Mouse (Mus musculus) adrenal gland, postnatal 14 days (tissue): ENCODE results near the gene Gm44502. TPM values are rescaled to one million over a fixed set of nuclear protein-coding genes. Genes with fewer than 3 reads are reported as not detected.

Source experiments
- DNase-seq: peaks from one replicate; pipeline ENCODE4 v3.0.0; 2021; ENCODE audit warnings: mixed read lengths
- long read RNA-seq, 2 experiments: library from polyadenylated mRNA; stranded (forward); transcript quantifications; one replicate each; pipeline ENCODE4 v2.0.0; 2021
- total RNA-seq: library from RNA; stranded (reverse); gene quantifications from 2 replicates; pipeline ENCODE4 v1.2.3, GENCODE M21; 2021

Gm44502 gene
- 11.0 and 11.5 TPM in 2 replicates for total RNA-seq
- long read RNA-seq, experiment 1, partial matches to known transcripts: 0 of 1 reads
- long read RNA-seq, experiment 1, other reads (novel, unspliced or antisense): 1 of 1 reads
- long read RNA-seq, experiment 2, partial matches to known transcripts: 1 of 4 reads
- long read RNA-seq, experiment 2, other reads (novel, unspliced or antisense): 3 of 4 reads

DNA sequence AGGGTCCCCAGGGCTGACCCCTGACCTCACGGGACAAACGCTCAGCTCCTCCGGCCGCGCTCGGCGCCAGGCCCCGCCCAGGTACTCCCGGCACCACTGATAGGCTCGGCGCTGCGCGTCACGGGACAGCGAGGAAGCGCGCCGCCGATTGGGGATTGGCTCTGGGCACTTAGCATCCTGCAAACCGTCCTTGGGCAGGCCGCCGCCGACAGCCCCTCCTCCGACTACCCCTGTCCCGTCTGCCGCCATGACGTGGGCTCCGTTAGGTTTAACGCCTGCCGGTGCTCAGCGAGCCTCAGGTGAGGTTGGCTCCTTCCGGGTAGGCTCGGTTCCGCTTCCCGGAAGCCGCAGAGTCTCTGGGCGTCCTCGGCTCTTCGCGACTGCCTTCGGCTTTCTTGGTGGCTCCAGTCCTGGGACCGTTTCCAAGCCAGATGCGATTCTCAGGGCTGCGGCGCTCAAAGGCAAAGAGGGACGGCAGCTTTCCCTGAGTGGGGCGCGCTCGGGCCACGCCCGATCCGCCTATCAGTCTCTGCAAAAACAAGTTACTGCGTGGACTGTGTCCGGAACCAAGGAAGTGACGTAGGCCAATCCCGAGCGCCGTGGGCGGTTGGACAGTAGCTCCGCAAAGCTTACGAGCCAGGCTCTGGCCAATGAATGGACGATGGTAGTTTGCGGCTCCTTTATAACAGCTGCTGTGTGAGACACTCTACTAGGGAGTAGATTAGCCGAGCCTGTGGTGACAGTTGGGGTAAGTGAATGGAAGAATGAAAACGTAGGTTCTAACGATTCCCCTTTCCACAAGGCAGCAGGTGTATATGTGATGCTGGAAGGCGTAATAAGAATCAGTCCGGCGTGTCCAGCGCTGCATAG, at the start of gene Gm44502, which contains the start of the genes C730034F03Rik and Chkb:
Gm44502 (minus strand) TSS at position 345 of the 870 bp plus-strand sequence.
C730034F03Rik (plus strand) TSS at position 238 of the 870 bp plus-strand sequence.
Chkb (minus strand) TSS at position 557 of the 870 bp plus-strand sequence.
- DNase-seq: peak; percentile 97

DNA sequence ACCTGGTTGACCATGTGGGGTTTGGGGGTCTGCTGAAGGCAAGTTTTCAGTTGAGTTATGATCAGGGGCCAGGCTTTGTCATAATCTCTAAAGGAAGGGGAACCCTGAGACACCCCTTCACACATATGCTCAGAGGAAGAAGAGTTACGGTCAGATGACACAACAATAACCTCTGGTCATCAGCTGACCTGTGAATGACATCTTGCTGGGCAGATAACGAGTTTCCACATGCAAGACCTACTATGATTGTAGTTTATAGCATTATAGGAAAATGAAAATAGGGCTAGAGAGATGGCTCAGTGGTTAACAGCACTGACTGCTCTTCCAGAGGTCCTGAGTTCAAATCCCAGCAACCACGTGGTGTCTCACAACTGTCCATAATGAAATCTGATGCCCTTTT, 49.1 kb upstream of the Gm44502 start:
- DNase-seq: no peak

DNA sequence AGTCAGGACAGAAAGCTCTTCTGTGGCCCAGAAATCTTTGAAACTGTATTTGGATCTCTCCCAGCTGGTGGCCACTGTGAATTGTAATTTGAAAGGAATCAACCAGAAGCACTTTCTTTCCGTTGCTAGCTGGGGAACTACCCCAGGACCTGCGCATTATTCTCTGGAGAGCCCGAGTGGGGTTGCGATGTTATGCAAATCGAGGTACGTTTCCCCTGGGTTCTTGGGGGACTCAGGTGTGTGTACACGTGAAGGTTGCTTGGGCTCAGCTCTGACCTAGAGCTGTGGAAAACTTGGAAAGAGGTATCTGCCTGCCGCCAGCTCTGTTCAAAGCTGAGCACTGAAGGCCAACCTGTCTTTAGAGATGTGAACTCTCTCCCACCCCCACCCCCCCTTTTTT, 48.3 kb upstream of the Gm44502 start:
- no peak for DNase-seq

DNA sequence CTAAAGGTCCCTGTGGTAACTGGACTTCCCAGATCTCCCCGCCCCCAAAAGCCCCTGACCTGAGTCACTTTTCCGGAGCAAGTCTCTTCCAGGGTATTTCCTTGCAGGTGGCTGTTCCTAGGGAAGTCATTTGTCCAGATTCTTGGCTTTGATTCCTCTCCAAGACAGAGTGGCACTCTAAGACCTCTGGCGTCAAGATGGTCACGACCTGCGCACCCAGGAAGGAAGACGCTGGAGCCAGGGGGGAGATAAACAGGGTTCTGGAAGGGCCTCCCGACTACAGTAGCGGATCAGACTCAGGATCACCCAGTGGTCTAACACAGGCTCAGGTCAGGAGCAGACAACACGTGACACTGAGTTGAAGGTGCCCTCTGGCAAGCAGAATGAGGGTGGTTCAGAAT, 47.6 kb upstream of the Gm44502 start, which contains the start of gene Arsa:
Arsa (minus strand) TSS at position 335 of the 401 bp plus-strand sequence.
- peak; percentile 60 for DNase-seq

DNA sequence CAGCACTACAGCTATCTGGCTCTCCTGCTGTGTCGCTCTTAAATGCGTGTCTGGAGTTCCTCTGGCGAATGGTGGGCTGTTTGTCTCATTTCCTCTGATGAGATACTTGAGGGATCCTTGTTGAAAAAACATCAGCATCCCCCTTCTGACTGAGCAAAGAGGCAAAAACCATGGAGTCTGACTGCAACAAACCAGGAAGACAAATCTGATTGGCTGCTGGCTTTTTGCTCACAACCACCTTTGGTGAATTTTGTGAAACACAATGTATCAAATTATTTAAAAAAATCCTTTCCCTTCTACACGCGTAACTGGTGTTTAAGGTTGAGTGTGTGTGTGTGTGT, 46.9 kb upstream of the Gm44502 start:
- no peak for DNase-seq

DNA sequence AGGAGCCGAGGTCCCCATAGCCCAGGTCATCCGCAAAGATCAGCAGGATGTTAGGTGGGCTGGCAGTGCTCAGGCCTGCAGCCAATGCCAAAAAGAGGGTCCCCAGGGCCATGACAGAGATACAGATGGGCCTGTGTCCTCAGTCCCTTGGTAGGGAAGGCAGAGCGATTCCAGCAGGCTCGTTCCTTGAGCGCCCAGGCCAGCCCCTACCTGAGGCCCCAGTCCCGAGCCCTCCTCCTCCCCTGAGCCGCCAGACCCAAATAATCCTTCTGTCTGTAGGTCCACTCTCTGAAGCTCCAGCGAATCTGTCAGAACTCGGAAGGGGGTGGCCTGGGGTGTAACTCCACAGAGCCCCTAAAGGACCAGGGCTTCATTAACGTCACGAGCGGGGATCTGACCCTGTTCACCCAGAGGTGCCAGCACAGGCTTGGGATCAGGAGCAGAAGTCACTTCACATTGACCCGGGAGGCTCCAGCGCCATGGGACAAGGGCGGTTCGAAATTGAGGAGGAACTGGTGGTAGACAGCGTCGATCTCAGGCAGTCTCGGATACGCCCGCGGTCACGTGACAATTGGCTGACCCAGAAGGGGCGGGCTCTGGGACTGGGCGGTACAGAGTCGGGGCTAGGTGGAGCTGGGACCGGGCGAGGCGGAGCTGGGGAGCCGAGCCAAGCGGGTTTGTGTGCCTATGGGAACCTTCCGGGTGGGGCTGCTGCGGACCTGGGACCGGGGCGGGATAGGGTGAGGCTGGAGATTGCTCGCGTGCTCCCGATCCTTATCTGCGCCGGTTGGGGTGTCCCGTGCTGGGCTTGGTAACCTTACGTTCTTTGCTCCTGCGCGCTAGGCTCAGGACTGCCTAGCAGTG, 46.3 kb upstream of the Gm44502 start:
- DNase-seq: peak; percentile 98

DNA sequence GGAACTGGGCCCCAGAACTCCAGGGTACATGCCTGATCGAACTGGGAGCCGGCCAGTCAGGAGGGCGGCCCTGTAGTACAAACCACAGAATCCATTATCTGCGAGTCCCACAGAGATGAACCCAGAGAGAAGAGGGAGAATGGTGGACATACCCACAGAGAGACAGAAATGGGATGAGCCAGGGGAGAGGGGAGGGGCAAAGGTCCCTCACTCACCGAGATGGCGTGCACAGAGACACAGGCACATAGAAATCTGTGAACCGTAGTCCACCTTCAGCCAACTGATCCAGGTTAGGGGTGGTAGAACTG, 45.8 kb upstream of the Gm44502 start:
- no peak for DNase-seq

DNA sequence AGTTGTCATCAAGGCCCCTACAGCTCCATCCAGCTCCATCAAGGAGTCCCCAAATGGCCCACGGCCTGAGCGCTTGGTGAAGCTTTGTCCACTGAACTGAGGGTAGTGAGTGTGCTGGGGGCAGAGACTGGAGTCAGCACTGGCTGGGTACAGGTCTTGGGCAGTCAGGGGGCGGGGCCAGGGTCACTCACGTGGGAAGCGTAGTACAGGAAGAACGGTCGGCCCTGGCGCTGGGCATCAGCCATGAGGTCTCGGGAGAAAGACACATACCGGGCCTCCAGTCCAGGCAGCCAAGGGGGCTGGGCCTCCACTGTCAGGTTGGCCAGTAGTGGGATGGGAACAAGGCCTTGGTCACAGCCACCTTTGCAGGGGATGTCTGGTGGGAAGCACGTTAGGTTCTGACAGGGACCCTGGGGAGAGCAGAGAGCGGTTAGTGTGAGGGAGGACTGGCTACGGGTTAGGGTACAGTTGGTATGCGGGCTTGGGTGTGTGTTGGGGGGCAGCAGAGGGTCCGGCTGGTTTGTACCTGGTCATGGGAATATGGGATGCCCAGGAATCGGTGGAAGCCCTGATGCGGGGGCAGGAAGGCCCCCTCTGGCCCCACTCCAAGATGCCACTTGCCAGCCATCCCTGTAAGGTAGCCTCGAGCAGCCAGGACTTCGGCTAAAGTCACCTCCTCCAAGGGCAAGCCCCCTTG, 45.2 kb upstream of the Gm44502 start:
- DNase-seq: no peak

DNA sequence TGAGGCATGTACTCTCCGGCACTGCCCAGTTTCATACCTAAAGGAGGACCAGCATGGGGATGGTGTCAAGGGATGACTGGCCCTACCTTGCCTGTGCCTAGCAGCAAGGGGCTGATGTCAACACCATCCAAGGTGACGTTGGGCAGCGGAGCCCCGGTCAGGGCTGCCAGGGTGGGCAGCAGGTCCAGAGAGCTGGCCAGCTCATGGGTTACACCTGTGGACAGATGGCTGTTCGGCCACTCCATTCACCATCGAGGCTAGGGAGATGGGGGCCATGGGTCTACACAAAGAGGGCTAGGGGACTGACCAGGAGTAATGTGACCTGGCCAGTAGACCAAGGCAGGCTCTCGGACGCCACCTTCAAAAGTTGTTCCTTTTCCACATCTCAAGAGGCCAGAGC, 44.4 kb upstream of the Gm44502 start:
- no peak for DNase-seq

DNA sequence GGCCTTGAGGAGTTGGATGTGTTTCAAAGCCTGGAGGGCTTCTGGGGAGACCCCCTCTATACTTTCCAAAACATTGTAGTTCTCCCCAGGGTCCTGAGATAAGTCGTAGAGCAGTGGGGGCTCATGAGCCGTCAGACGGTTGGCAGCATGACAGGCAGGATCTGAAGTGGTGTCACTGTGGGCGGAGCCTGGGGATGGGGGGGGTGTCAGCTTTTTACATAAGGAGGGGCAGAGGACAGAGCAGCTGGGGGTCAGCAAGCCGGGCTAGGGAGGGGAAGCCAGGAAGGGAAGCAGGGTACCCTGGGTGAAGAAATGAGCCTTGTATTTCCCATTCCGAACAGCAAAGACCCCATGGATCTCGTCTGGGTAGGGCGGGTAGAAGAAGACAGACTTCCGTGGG, 43.9 kb upstream of the Gm44502 start:
- DNase-seq: no peak

DNA sequence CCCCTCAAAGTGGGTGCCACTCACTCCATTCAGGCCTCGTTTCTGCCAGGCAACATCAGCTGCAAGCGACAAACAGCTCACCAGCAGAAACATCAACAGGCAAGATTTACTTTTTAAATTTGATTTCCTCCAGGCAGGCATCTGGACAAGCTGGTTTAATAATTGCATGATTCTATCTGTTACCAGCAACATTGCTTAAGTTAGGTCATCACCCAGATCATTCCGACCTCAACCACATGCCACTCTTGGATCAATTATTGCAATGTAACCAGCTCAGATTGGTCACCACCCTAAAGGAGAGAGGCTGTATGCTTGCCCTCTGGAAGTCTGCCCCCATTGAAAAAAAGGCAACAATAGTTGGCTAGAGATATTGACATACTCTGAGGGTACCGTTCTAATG, 42.0 kb upstream of the Gm44502 start:
- DNase-seq: no peak

DNA sequence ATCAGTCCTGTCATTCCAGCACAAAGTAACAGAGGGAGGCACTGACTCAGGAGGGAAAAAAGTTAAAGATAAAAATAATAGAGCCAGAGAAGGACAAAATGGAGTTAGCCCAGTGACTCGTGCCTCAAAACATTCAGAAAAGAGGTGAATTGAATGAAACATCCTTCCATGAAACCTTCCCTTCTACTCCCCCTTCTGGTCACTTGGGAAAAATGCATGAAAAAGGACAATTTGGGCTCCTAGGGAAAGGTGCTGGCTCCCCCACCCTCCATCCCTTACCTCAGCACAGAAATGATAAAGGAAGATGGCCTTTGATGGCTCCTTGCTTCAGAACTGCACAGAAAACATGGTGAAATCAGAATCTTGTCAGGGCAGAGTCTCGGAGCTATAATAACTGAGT, 39.1 kb upstream of the Gm44502 start:
- DNase-seq: no peak

DNA sequence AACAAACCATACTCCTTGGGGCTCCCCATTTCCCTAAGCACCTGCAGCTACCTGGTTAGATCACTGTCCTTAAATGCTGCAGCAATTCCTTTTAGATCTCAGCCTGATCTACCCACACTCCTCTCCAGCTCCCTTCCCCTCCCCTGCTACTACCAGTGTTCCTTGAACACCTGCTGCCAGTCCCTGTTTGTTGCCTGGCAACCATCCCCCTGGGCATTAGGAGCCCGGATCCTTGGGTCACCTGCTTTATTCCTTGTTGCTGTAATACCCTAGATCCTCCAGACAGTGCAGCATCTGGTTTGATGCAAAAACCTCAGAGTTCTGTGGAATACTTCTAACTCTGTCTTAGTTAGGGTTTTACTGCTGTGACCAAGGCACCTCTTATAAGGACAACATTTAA, 35.6 kb upstream of the Gm44502 start:
- no peak for DNase-seq

DNA sequence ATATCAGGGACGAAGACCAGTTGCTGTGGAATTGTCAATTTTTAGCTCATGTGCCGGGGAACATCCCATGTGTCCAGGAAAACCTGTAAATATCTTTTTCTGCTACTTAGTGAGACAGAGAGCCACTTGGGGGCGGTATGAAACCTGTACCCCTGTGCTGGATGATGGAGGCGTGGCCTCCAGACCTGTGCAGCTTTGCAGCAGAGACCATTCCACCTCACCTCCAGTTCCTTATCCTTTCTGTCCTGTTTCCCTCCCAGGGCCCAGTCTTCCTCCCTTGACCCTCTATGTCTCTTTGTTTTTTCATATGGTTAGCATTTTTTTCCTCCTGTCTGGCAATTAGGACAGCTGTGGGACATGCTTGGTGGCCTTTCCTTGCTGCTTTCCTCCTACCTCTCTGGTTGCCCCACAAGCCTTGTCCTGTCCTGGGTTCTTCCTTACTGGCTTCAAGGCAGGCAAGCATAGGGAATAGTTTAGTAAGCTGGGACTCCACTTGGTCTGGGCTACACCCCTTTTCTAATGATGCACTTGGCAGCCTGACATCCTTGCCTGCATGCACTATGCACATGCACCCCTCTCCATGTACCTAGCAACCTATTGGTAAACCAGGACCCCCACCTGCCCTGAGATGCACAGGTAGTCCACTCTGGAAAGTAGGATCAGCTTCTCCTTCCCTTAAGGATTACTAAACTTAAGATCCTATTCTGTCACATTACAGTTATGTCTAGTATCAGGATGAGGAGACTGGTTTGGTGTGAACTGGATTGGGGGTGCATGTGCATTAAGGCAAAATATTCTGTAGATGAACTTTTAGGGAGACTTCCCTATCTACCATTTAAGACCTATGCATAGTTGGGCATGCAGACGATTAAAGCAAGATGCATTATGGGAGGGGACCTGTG, 34.1 kb upstream of the Gm44502 start:
- DNase-seq: no peak

DNA sequence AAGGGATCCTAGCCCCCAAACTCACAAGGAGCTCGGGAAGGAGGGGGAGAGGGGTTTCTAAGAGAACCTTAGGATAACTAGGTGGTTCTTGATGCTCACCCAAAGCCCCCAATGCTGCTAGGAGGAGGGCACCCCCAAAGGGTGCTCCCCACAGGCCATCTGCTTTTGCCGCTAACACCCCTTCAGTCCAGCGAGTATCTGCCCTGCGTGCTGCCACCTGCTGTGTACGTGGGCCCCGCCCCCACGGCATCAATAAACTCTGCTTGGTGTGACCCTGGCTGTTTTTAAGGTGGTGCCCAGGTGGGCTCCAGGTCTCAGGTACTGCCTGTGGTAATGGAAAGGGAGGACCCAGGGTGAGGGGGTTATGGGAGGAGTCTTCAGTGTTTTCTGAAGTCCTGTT, 32.7 kb upstream of the Gm44502 start:
- DNase-seq: no peak

DNA sequence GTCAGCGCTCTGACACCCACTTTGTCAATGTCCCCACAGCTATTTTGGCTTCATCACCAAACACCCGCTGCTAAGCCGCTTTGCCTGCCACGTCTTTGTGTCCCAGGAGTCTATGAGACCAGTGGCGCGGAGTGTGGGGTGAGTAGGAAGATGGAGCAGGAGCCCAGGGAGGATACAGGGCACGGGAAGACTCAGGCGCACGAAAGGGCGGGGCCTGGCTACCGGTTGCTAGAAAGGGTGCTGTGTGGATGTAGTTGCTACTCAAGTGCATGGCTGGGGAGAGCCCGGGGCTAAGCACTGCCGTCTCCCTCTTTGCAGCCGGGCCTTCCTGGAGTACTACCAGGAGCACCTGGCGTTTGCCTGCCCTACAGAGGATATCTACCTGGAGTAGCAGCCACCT, 31.8 kb upstream of the Gm44502 start:
- DNase-seq: no peak

DNA sequence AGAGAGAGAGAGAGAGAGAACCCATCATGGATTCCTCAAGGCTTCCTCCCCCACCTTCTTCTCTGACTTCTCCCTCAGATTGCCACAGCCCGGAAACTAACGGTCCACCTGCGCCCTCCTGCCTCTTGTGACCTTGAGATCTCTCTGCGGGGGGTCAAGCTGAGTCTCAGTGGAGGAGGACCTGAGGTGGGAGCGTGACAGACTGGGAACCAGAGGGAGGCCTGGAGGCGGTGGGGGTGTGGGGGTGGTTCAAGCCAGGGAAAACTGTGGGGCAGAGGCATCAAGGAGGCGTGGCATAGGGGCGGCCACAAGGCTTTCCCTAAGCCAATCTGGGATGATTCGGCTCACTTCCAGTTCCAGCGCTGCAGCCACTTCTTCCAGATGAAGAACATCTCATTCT, 30.8 kb upstream of the Gm44502 start:
- DNase-seq: no peak

DNA sequence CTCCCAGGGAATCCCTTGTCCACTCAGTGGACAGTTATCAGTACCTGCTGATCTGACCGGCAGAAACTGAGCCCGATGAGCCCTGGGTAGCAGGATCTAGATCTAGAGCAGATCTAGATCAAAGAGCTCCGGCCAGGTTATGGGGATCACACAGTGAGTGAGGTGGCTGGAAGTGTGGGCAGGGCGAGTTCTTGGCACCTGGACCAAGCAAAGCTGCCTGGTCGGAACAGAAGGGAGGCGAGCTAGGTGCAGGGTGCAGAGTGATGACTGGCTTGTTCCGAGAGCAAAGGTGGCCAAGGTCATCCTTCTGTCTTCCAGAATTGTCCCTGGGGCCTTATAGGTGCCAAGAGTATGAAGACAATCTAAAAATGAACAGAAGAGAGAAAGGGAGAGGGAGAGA, 30.3 kb upstream of the Gm44502 start:
- DNase-seq: no peak

DNA sequence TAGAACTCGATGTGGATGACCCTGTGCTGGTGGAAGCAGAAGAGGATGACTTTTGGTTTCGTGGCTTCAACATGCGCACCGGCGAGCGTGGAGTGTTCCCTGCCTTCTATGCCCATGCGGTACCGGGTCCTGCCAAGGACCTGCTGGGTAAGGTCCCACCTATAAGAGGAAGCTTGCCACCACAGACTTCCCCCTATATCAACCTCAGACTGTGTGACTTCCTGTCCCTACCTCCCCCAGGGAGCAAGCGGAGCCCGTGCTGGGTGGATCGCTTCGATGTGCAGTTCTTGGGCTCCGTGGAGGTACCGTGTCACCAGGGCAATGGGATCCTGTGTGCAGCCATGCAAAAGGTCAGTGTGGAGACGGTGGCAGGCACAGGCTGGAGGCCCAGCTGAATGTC, 29.4 kb upstream of the Gm44502 start:
- no peak for DNase-seq

DNA sequence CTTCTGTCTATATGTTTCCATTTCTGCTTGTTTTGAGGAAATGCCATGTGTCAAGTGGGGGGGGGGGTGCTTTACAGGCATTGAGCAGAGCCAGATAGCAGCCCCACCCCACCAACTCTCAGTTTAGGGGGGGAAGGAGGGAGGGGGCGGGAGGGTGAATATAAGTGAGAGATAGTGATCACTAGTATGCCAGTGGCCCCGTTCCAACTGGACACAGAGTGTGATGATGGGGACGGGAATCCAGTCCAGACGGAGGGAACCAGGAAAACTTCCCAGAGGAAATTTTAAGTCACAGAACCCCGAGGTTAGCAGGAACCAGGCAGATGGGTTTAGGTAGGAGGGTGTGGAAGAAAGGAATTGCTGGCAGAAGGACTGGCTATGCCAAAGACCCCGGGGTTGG, 26.1 kb upstream of the Gm44502 start:
- no peak for DNase-seq

DNA sequence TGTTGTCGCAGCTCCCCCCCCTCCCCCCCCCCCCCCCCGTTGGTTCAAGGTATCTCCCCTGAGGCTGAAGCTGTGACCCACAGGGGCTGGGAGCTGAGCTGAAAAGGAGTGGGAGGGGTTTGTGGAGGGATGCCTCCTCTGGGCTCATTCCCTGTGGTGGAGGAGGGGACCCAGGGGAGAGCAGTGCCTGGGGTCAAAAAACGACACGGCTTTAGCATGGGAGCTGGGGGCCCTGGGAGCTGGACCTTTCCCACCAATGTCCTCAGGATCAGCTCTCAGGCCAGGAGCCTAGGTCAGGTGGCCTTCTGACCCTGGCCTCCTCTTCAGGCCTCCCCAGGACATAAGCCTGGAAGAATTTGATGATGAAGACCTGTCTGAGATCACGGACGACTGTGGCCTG, 25.4 kb upstream of the Gm44502 start:
- DNase-seq: no peak
